Mouse (Mus musculus): ENCODE data around the gene Gast. TPM values are rescaled to one million over a fixed set of nuclear protein-coding genes. Genes with fewer than 3 reads are reported as not detected.

The Gast gene
- polyA plus RNA-seq (2015; fragmentation: Illumina TruSeq; extraction: RNeasy Lipid Tissue Mini Kit (QIAGEN cat#74804); ENCODE audit: insufficient read depth, low read depth, low replicate concordance), result not detected

DNA sequence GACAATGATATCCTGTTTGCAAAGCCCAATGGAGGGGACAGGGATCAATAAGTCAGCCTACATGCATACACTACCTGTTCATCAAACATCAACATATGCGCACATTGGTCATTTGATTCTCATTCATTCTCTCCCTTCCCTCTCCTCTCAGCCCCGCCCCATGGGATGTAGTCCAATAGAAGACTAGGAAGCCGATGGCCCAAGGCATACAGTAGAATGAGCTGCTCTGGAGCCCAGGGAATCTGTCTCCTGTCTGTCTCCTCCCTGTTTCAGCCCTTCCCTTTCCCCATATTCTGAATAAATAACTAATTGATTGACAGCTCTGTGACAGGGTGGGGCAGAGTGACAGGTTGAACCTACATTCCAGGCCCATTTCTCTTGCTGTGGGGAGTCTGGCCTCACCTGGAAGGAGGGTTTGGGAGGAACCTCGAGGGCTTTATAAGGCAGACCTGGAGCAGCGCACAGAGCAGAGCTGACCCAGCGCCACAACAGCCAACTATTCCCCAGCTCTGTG, at the start of gene Gast:
Gast (plus strand) TSS at position 464 of the 514 bp plus-strand sequence.

DNA sequence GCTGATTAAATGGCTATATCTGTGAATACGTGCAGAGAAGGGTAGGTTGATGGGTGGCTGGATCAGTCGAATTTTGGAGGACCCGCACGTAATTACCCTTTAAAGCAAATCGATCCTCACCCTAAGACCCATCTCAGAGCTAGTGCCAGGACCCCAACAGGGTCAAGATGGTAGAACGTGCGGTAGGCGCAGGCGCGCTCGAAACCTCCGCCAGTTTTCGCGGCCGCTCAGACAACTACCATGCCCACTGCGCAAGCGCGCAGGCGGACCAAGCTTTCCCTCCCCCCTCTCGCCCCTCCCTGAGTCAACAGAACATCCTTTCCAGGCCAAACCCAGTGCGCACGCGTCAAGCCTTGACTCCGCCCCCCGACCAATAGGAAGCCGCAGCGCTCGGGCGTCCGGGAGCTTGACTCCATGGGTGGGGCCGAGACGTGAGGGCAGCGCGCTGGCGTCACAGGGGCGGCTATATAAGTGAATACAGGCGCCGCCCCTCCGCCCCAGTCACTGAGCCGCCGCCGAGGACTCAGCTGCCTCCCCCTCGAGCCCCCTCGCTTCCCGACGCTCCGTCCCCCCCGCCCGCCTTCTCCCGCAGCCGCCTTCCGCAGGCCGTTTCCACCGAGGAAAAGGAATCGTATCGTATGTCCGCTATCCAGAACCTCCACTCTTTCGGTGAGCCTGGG, 14.6 kb upstream of the Gast start, which contains the start of gene Eif1:
Eif1 (plus strand) TSS at position 394 of the 680 bp plus-strand sequence.

DNA sequence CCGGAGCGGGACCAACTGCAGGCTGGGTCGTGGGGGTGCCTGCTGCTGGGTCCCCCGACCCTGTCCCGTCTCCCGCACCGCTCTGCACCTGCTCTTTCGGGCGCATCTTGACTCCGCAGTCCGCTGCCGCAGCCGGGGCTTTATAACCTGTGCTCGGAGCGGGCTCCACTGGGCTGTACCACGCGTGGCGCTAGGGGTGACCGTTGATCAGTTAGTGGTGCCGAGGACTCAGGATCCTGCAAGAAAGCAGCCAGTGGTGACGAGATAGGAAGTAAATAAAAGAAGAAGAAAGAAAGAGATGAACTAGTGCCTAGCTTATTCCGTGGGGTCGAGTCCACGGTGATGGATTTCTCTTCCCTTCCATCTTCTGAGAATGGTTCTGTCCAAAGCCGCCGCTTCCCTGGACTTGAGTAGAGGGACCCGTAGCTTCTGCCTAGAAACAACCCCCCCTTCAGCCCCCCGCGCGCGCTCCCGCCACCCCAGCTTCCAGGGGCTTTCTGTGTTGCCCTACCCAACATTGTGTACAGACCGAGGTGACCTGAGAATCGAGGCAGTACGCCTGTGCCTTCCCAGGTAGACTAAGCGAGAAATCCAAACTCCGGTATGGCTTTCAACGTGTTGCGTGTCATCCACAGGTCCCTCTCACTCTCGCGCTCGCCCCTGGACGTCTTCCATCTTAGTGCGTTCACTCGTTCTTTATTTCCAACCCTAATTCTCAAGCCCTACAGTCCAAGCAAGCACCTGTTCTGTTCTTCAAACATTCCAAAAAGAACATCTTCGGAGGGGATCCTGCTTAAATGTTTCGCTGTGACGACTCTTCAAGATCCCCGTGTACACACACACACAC, 22.0 kb downstream of the Gast start, which contains the start of gene Hap1:
Hap1 (minus strand) TSS at position 157 of the 847 bp plus-strand sequence.

Other genes with a start within 250 kb of the Gast start
- not detected for gene Krt32, start 246.2 kb upstream of the Gast start, polyA plus RNA-seq (2015; fragmentation: Illumina TruSeq; extraction: RNeasy Lipid Tissue Mini Kit (QIAGEN cat#74804); ENCODE audit: insufficient read depth, low read depth, low replicate concordance)
- not detected for gene Krt35, start 238.2 kb upstream of the Gast start, polyA plus RNA-seq (2015; fragmentation: Illumina TruSeq; extraction: RNeasy Lipid Tissue Mini Kit (QIAGEN cat#74804); ENCODE audit: insufficient read depth, low read depth, low replicate concordance)
- gene Krt36, start 228.8 kb upstream of the Gast start, polyA plus RNA-seq (2015; fragmentation: Illumina TruSeq; extraction: RNeasy Lipid Tissue Mini Kit (QIAGEN cat#74804); ENCODE audit: insufficient read depth, low read depth, low replicate concordance), result not detected
- gene Krt13, start 212.8 kb upstream of the Gast start, polyA plus RNA-seq (2015; fragmentation: Illumina TruSeq; extraction: RNeasy Lipid Tissue Mini Kit (QIAGEN cat#74804); ENCODE audit: insufficient read depth, low read depth, low replicate concordance), result not detected
- not detected for gene Krt15, start 198.5 kb upstream of the Gast start, polyA plus RNA-seq (2015; fragmentation: Illumina TruSeq; extraction: RNeasy Lipid Tissue Mini Kit (QIAGEN cat#74804); ENCODE audit: insufficient read depth, low read depth, low replicate concordance)
- 42.4 TPM for gene Krt19, start 185.7 kb upstream of the Gast start, polyA plus RNA-seq (2015; fragmentation: Illumina TruSeq; extraction: RNeasy Lipid Tissue Mini Kit (QIAGEN cat#74804); ENCODE audit: insufficient read depth, low read depth, low replicate concordance)
- not detected for gene Krt9, start 141.2 kb upstream of the Gast start, polyA plus RNA-seq (2015; fragmentation: Illumina TruSeq; extraction: RNeasy Lipid Tissue Mini Kit (QIAGEN cat#74804); ENCODE audit: insufficient read depth, low read depth, low replicate concordance)
- gene Krt14, start 126.9 kb upstream of the Gast start, polyA plus RNA-seq (2015; fragmentation: Illumina TruSeq; extraction: RNeasy Lipid Tissue Mini Kit (QIAGEN cat#74804); ENCODE audit: insufficient read depth, low read depth, low replicate concordance), result 1.7 TPM
- gene Krt16, start 85.5 kb upstream of the Gast start, polyA plus RNA-seq (2015; fragmentation: Illumina TruSeq; extraction: RNeasy Lipid Tissue Mini Kit (QIAGEN cat#74804); ENCODE audit: insufficient read depth, low read depth, low replicate concordance), result not detected
- gene Krt17, start 73.4 kb upstream of the Gast start, polyA plus RNA-seq (2015; fragmentation: Illumina TruSeq; extraction: RNeasy Lipid Tissue Mini Kit (QIAGEN cat#74804); ENCODE audit: insufficient read depth, low read depth, low replicate concordance), result not detected
- gene Krt42, start 64.5 kb upstream of the Gast start, polyA plus RNA-seq (2015; fragmentation: Illumina TruSeq; extraction: RNeasy Lipid Tissue Mini Kit (QIAGEN cat#74804); ENCODE audit: insufficient read depth, low read depth, low replicate concordance), result not detected
- 260 TPM for gene Eif1, start 14.5 kb upstream of the Gast start, polyA plus RNA-seq (2015; fragmentation: Illumina TruSeq; extraction: RNeasy Lipid Tissue Mini Kit (QIAGEN cat#74804); ENCODE audit: insufficient read depth, low read depth, low replicate concordance)
- gene Hap1, start 21.7 kb downstream of the Gast start, polyA plus RNA-seq (2015; fragmentation: Illumina TruSeq; extraction: RNeasy Lipid Tissue Mini Kit (QIAGEN cat#74804); ENCODE audit: insufficient read depth, low read depth, low replicate concordance), result 10.5 TPM
- gene Jup, start 63.4 kb downstream of the Gast start, polyA plus RNA-seq (2015; fragmentation: Illumina TruSeq; extraction: RNeasy Lipid Tissue Mini Kit (QIAGEN cat#74804); ENCODE audit: insufficient read depth, low read depth, low replicate concordance), result 26.4 TPM
- gene P3h4, start 80.4 kb downstream of the Gast start, polyA plus RNA-seq (2015; fragmentation: Illumina TruSeq; extraction: RNeasy Lipid Tissue Mini Kit (QIAGEN cat#74804); ENCODE audit: insufficient read depth, low read depth, low replicate concordance), result 14.3 TPM
- 7.2 TPM for gene Fkbp10, start 81.3 kb downstream of the Gast start, polyA plus RNA-seq (2015; fragmentation: Illumina TruSeq; extraction: RNeasy Lipid Tissue Mini Kit (QIAGEN cat#74804); ENCODE audit: insufficient read depth, low read depth, low replicate concordance)
- 17.9 TPM for gene Nt5c3b, start 107.4 kb downstream of the Gast start, polyA plus RNA-seq (2015; fragmentation: Illumina TruSeq; extraction: RNeasy Lipid Tissue Mini Kit (QIAGEN cat#74804); ENCODE audit: insufficient read depth, low read depth, low replicate concordance)
- gene Klhl10, start 107.5 kb downstream of the Gast start, polyA plus RNA-seq (2015; fragmentation: Illumina TruSeq; extraction: RNeasy Lipid Tissue Mini Kit (QIAGEN cat#74804); ENCODE audit: insufficient read depth, low read depth, low replicate concordance), result not detected
- gene Klhl11, start 138.3 kb downstream of the Gast start, polyA plus RNA-seq (2015; fragmentation: Illumina TruSeq; extraction: RNeasy Lipid Tissue Mini Kit (QIAGEN cat#74804); ENCODE audit: insufficient read depth, low read depth, low replicate concordance), result 2.5 TPM
- gene Acly, start 193.6 kb downstream of the Gast start, polyA plus RNA-seq (2015; fragmentation: Illumina TruSeq; extraction: RNeasy Lipid Tissue Mini Kit (QIAGEN cat#74804); ENCODE audit: insufficient read depth, low read depth, low replicate concordance), result 43.7 TPM
- gene Ttc25, start 211.2 kb downstream of the Gast start, polyA plus RNA-seq (2015; fragmentation: Illumina TruSeq; extraction: RNeasy Lipid Tissue Mini Kit (QIAGEN cat#74804); ENCODE audit: insufficient read depth, low read depth, low replicate concordance), result 1.3 TPM
- gene Cnp, start 240.5 kb downstream of the Gast start, polyA plus RNA-seq (2015; fragmentation: Illumina TruSeq; extraction: RNeasy Lipid Tissue Mini Kit (QIAGEN cat#74804); ENCODE audit: insufficient read depth, low read depth, low replicate concordance), result 9.4 TPM

Data from pancreas, adult 10 weeks (tissue).